Mouse (Mus musculus): ENCODE measurements around the gene Mocs2.

- TF ChIP-seq GATA1 (IDR thresholded peaks at IDR 0.05; ENCODE audit: borderline replicate concordance, low read length) (no peak), FLI1 (IDR thresholded peaks at IDR 0.05; ENCODE audit: low read length) (no peak)
Measured at GRCm38 (mm10) chr13:114876005-114876520, 58.0 kb downstream of the Mocs2 start.

All from megakaryocyte, embryonic 14.5 days (primary cell).